Mouse (Mus musculus) 3T3-L1 (cell line): Measurements from ENCODE around the gene C1ql4.
A peak's percentile ranks its signal among the peaks of the same experiment; 100 is the strongest.

ENCODE experiments used
- DNase-seq: peaks from one replicate; pipeline ENCODE4 v3.0.0-alpha.2; 2015; ENCODE audit warnings: low read depth, low spot score

Gene C1ql4

DNA sequence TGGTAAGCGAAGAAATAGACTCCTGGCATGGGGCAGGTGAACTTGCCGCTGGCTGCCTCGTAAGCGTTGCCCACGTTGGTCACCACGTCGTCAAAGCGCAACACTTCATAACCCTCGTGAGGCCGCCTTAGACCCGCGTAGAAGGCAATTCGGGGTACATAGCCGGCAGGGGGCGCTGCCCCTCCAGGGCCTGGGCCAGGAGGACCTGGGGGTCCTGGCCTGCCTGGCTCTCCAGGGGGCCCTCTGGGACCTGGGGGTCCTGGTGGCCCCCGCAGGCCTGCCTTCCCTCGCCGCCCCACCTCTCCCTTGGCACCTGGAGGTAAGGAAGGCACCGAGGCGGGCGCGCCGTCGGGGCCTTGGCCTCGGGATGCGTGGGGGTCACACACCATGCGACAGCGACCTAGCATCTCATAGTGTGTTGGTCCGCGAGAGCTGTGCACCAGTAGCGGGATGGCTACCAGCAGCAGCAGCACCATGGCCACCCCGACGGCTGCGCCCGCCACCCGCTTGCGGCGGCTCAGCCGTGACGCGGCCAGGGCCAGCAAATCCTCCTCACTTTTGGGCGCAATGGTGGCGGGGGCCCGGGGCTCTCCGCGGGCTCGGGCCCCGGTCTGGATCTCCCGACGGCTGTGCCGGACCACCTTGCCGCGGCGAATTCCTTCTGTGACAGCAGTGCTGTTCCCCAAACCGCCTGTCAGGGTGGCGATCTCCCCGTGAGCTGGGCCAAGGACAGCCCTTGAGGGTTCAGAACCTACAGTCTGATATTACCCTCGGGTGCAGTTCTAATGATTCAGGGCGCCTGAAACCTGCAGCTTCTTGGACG is at the start of gene C1ql4:
Gene C1ql4 (minus strand): TSS at position 565 of the 823 bp plus-strand sequence.
- no peak for DNase-seq

DNA sequence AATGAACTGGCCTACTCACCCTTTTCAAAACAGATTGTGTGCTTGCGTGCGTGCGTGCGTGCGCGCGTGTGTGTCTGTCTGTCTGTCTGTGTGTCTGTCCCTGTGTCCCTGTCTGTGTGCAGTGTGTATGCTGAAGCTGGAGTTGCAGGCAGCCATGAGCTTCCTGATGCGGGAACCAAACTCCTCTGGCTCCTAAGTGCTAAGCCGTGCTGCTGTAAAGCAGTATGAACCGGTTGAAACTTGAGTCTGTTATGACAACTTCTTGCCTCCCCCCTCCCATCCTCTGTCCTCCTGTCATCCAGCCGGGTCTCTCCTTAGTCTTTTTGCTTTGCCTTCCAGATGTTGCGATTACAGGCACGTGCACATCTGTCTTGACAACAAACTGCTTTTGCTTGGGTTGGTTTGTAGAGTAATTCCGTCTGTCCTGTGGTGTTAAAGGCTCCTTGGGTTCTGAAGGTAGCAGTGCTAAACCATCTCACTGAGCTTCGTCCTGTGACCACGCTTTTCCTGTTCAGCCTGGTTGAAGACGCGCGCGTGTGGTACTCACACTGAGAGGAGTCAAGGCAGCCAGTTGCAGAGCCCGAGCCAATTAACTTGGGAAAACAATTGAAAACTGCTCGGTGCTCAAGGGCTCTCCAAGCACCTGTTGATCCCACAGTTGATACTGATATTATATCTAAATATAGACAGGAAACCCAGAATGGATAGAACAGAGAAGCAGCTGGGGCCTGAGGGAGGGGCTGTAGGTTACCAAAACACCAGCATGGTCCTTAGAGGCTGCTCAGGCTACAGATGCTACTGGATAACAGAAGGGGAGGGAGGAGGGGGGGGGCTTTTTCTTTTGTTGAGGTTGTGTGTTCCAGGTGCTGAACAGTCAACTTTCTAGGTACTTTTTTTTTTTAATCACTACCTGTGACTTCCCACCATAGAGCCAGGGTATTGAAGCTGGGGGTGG is 42.6 kb upstream of the C1ql4 start:
- no peak for DNase-seq

DNA sequence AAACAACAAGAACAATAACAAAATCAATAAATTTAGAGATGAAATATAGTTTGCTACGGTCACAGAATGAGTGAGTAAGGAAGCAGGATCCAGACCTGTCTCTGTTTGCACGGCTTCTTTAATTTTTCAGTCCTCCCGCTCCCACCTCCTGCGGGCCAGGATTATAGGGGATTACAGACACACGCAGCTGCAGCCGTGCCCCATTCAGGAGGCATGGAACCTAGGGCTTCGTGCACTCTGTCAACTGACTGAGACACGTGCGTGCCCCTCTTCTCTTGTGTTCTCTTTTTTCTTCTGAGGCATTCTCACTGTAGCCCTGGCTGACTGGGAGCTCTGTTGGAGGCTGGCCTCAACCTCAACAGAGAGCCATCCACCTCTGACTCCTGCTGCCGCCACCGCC is 41.8 kb upstream of the C1ql4 start:
- no peak for DNase-seq

DNA sequence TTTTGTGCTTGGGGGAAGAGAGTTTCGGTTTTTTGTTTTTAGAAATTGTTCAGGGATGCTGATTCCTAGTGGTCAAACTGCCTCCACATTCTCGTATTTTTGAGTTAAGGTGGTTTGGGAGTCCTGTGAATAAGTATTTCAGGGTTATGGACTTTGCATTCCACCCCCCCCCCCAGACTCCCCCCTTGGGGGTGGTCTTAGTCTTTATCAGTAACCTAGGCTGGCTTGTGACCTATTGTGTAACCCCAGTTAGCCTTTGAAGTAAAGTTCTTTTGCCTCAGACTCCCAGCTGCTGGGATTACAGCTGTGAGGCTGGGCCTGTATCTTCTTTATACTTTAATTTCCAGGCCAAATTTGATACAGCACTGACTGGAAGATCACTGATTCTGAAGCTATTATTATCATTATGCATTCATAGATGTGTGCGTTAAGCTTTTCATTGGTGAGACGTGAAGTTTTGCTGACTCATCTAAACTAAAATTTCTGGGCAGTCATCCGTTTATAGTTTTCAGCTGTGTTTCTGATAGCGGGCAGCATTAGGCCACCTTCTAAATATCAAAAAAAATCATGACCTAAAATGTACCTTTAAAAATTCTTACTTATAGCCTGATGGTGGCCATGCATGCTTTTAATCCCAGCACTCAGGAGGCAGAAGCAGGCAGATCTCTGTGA is 40.4 kb upstream of the C1ql4 start:
- DNase-seq, result no peak

DNA sequence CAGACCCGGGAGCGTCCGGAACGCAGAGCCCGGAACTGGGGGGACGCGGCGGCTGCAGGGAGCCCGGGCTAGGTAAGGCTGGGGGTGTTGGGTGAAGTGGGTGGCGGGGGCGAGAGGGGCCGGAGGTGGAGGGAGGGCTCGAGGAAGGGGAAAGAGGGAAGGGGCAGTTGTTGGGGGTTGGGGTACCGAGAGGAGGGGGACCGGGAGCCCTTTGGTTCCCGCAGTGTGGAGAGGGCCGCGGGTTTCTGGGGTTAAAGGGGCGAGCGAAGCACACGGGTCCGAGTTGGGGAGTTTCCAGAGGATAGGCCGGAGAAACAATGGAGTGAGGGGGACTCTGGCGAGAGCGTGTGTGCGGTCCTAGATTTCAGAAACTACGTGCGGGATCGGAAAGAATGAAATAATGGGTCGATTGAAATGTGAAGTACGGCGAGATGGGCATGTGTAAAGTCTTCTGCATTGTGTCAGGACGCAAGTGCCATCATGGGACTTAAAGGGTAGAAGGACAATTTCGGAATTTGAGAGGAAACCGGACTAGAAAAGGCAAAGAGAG is 39.3 kb upstream of the C1ql4 start:
- peak; percentile 51 for DNase-seq

DNA sequence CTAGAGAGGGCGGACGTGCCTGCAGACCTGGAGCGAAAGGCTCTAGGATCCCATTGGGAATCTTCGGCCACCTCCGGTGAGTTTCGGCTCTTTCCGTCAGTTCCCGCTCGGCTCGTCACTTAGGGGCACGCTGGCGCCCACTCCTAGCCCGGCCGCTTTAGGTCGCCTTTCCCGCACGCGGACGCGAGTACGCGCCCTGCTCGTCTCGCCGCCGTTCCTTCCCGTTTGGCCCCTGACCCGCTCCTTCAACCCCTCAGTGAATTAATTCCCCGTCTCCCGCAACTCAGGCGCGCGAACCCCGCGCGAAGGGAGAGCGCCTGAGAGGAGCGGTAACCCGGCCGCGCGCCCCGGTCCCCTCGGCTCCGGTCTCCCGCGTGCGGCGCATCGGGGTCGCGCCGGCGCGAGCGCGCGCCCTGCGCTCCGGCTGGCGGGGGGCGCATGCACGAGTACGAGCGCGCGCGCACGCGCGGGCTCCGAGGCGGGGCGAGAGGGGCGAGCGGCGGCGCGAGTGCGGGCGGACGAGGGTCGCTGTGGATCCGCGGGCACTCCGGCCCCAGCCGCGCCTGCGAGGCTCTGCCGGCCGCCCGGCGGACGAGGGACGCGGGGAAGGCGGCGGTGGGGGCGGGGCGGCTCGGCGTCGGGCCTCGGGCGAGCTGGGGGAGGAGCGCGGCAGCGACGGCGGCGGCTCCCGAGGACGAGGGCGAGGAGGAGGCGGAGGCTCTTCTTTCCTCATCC is 38.6 kb upstream of the C1ql4 start:
- peak; percentile 71 for DNase-seq

DNA sequence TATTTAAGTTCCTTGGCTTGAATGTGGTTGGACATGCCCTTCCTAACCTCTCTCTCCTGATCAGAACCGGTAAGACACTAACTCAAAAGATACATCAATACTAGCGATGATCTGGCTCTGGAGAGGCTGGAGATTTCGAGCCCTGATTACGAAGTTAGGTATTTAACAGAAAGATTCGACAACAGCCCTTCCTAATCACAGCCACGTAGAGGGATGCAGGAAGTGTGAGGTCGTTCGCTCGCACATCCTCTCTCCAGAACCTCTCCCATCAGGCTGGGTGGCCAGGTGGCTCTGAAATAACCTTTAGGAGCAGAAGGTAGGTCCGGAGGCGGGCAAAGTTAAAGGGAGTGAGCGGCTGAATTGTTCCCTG is 38.1 kb upstream of the C1ql4 start, which contains the start of gene Spats2:
Gene Spats2 (plus strand): TSS at position 206 of the 370 bp plus-strand sequence.
- no peak for DNase-seq

DNA sequence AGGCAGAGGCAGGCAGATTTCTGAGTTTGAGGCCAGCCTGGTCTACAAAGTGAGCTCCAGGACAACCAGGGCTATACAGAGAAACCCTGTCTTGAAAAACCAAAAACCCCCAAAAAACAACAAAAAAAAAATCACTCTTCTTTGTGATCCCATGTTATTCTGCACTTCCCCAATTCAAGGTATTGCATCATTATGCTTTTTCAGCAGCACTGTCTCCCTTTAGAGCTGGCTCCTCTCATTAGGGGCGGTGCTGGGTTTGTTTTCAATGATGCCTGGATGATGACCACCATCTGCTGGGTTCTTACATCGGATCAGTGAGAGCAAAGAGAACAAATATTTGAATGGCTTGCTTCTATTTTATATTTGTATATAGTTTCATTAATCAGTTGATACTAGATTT is 35.0 kb upstream of the C1ql4 start:
- peak; percentile 36 for DNase-seq

DNA sequence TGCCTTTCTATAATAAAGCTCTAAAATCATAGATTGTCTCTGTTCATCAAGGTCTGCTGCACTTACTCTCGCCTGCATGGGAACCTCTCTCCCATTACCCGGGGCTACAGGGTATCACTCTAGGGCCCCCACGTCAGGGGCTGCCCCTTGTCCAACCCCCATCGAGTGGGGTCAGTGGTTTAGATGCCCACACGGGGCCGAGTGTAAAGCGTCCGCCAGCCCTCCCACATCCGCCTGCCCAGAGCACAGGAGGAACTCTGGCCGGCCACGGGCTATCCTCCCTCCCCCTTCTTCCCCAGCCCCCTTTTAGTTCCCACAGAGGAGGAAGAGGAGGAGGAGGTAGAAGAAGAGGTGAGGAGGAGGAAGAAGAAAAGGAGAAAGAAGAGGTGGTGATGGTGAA is 33.2 kb upstream of the C1ql4 start:
- no peak for DNase-seq

DNA sequence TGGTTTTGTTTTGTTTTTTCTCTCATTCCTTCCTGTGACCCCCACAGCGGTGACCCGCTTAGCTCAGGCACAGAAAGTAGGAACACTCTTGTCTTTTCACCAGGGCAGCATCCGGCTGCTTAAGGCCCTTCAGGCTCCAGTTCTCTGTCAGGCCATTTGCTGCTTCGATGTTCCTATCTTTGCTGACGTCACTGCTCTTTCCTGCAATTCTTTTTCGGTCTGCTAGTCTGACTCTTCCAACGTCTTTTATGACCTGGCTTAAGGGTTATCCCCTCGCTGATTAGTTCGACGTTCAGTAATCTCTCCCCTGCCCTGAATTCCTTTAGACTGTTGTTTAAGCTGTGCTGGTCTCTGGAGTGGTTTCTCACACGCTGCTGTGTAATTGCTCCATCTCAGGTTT is 28.9 kb upstream of the C1ql4 start:
- DNase-seq, result no peak

DNA sequence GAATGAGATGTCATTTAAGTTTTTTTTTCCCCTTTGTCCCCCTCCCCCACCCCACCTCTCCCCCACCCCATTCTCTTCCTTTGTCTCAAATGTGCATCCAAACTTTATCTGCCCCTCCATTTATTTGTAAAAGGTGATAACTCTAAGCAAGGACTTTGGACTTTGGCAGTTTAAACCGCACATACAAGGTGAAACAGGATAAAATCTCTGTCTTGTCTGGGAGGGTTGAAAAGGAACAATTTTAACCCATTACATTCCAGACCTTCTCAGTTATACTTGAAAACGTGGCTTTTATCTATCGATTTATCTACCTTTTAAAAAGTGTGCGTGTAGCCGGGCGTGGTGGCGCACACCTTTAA is 27.4 kb upstream of the C1ql4 start:
- DNase-seq, result no peak

DNA sequence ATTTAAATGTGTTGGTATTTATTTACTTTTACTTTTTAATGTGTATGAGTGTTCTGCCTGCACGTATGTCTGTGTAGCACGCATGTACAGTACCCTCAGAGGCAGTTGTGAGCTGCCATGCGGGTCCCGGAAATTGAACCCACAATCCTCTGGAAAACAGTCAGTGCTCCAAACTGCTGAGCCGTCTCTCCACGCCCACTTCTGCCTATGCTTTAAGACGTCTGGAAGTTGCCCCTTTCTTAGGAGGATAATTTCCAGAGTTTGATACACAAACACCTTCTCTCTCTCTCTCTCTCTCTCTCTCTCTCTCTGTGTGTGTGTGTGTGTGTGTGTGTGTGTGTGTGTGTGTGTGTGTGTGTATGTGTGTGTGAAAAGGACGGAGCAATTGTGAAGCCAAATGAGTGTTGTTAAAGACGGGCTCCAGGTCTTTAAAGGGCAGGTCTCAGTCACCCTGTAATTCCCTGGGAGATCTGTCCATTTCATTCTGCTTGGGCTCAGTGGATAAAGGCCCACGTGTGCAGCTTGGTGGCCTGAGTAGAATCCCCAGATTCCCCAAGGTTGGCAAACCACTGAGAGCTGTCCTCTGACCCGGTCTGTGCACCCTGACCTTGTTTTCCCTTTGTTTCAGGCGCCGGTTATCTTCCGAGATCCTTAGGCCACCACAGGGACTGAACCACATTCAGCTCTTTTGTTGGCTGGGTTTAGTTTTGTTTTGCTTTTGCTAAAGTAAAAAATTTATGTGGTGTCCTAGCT is 26.9 kb upstream of the C1ql4 start:
- no peak for DNase-seq

DNA sequence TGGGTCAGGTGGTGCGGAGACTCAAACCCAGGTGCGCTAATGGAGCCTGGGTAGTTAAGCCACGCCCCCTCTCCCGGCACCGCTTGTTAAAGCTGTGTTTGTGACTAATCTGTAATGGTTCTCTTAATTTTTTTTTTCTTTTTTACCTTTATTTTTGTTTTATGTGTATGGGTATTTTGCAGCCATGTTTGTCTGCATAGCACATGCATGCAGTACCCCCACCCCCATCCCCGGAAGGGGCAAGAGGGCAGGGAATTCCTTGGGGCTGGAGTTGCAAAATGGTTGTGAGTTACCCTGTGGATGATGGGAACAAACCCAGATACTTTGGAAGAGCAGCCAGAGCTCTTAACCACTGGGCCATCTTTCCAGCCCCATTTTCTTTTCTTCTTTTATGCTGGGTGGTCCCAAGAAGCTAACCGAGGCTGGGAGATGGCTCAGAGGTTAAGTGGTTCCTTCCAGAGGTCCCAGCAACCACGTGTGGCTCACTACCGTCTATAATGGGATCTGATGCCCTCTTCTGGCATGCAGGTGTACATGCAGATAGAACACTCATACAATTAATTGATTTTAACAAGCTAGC is 25.9 kb upstream of the C1ql4 start:
- peak; percentile 40 for DNase-seq

DNA sequence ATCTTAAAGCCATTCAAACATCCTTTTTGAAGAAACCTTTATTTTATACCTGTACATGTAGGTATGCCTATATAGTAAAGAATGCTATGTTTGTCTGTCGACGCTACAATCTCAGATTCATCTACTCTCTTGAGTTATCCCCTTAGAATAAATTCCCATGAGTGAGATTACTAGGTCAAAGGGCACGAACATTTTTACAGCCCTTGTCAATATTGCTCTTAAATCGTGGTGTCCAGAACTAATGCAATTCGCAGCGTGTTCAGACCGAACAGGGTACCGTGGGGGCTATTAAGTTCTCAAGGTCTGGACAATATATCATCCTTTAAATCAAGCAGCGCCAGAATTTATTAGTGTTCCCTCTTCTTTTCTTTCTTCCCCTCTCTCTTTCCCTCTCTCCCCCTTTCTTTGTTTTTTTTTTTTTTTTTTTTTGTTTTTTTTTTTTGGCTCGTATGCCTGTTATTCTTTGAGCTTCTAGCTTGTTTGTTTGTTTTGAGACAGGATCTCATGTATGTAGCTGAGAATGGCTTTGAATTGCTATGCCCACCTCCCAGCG is 25.3 kb upstream of the C1ql4 start:
- DNase-seq, result no peak

DNA sequence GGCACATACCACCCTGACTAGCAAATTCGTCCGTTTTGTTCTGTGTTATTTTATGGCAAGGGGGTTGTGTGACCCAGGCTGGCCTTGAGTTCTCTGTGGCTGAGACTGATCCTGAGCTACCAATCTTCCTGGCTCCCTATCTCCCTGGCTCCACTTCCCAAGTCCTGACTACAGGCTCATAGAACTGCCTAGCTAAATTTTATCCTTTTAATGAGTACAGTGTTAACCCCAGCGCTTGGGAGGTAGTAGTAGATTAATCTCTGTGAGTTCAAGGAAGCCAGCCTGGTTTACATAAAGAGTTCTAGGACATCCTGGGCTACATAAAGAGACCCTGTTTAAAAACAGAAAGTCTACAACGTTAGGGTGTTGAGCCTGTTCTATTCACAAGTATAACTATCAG is 24.2 kb upstream of the C1ql4 start:
- no peak for DNase-seq

DNA sequence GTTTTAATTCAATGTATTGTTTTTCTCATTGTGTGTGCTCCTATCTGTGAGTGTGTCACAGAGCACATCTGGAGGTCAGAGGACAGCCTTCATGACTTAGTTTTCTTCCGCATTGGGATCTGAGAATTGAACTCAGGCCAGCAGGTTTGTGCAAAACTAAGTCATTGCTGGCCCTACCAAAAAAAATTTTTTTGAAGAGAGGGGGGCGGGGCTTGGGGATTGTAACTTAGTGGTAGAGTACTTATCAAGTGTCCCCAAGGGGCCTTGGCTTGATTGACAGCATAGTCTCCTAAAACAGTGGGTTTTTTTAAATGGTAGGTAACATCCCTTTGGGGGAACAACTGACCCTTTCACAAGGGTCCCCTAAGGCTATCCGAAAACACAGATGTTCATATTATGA is 23.5 kb upstream of the C1ql4 start:
- peak; percentile 44 for DNase-seq

DNA sequence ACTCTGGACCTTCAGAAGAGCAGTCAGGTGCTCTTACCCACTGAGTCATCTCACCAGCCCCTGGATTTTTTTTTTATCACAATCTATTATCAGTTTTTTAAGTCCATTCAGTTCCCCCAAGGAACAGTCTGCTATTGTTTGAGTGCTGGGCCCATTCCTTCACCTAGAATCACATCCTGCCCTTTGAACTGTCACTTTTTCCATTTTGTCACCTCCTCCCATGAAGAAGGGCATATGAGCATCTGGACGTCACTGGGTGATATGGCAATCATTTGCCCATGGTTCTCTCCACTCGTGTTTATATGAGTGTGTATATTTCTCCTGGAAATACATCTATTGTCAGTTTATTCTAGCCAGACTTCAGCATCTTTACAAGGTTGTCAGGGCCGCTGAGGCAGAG is 20.2 kb upstream of the C1ql4 start:
- DNase-seq, result no peak

DNA sequence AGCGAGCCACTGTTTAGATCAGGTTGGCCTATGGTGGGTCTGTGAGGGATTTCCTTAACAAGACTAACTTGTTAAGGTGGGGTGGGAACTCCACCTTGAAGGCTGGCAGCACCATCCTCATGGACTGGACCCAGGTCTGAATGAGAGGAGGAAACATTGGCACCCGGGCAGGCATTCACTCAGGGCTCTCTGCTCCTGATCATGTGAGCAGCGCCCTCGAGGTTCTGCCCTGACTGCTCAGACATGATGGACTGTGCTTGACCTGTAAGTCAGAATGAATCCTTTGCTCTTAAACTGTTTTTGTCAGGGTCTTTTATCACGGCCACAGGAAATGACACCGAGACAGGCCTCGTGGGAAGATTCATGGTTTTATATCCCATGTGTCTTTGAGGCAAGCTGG is 17.6 kb upstream of the C1ql4 start:
- DNase-seq, result no peak

DNA sequence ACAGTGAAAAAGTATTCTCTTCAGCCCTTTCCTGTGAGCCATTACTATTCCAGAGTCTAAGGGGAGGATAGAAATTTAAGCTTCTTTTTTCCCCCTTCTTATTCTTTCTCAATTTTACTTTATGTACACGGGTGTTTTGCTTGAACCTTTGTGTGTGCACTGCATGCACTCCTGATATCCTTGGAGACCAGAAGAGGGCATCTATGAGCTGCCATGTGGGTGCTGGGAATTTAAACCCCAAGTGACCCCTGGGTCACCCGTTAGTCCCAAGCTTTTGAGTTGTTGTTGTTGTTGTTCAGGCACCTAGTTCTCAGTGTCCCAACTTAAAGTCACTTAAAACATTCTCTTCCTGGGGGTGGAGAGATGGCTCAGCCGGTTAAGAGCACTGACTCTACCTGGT is 12.4 kb upstream of the C1ql4 start:
- DNase-seq, result peak; percentile 26

DNA sequence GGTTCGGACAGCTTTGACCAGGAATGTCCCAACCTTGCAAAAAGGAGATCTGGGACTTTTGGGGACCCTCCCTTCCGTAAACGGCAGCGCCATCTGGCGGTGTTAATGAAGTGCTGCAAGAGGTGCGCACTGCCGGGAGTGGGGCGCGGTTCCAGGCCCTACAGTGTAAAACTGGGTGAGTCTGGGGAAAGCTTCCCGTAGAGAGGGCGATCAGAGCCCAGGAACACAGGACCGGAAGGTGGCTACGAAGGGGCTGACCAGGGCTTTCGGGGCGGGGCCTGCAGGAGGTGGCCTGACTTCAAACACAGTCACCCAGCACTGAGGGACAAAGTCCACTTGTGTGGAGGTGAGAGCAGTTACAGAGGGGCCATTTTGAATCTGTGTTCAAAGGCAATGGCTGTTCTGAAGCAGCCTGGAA is 11.5 kb upstream of the C1ql4 start:
- DNase-seq, result peak; percentile 71
